Mouse (Mus musculus) CH12.LX (cell line): ENCODE measurements around the gene Wdr90. TPM values are rescaled to one million over a fixed set of nuclear protein-coding genes. Genes with fewer than 3 reads are reported as not detected.

Experiments
- DNase-seq: peaks from one replicate; pipeline ENCODE4 v3.0.0-alpha.2; 2013; ENCODE audit errors: extremely low read depth
- H3K27ac ChIP-seq: 2 replicates; pipeline ENCODE4 v1.5.1; 2012; ENCODE audit warnings: low read depth, mild to moderate bottlenecking, control low read depth, moderate library complexity; ENCODE audit not compliant: insufficient read depth
- H3K27me3 ChIP-seq: replicated peaks from 2 replicates; pipeline ENCODE3; 2012; ENCODE audit warnings: inconsistent platforms
- H3K36me3 ChIP-seq, 2 experiments: replicated peaks in 1 of 2; 2 replicates each; pipeline versions ENCODE3 to v1.6.1; 2012; ENCODE audit warnings: inconsistent platforms in 1 of 2, low read length in 1 of 2, mild to moderate bottlenecking in 1 of 2, mixed read lengths in 1 of 2, moderate library complexity in 1 of 2; ENCODE audit not compliant: control insufficient read depth in 1 of 2, insufficient read depth in 1 of 2
- H3K4me1 ChIP-seq, 2 experiments: 2 replicates each; pipeline ENCODE4 v1.6.1; 2012; ENCODE audit warnings: inconsistent platforms in 1 of 2, moderate library complexity in 1 of 2; ENCODE audit not compliant: insufficient read depth in 2 of 2, control insufficient read depth in 1 of 2
- H3K4me2 ChIP-seq: 2 replicates; pipeline ENCODE4 v1.6.1; 2012; ENCODE audit warnings: low read depth, mild to moderate bottlenecking, control low read depth; ENCODE audit not compliant: poor library complexity, insufficient read depth, severe bottlenecking
- H3K4me3 ChIP-seq, 3 experiments: fragments of 150-350 bp in 1 of 3; sonication (generic) in 1 of 3; replicated peaks in 1 of 3; 2 replicates each; pipeline versions ENCODE3 to v1.5.1; 2011 to 2012; ENCODE audit warnings: low read depth in 2 of 3, low read length in 2 of 3, mild to moderate bottlenecking in 2 of 3, moderate library complexity in 2 of 3, control low read depth in 1 of 3, improper control_type of control experiment in 1 of 3, inconsistent platforms in 1 of 3, mixed read lengths in 1 of 3; ENCODE audit not compliant: poor library complexity in 1 of 3
- H3K79me2 ChIP-seq: replicated peaks from 2 replicates; pipeline ENCODE4 v1.6.1; 2012; ENCODE audit warnings: mild to moderate bottlenecking, moderate library complexity; ENCODE audit not compliant: control insufficient read depth, poor library complexity, insufficient read depth, severe bottlenecking; ENCODE audit errors: extremely low read depth
- H3K9ac ChIP-seq: 2 replicates; pipeline ENCODE4 v1.6.1; 2012; ENCODE audit warnings: low read depth, mild to moderate bottlenecking, control low read depth, moderate library complexity; ENCODE audit not compliant: insufficient read depth
- H3K9me3 ChIP-seq: replicated peaks from 2 replicates; pipeline ENCODE3; 2012; ENCODE audit warnings: low read length, inconsistent platforms, mixed read lengths
- BHLHE40 ChIP-seq: IDR thresholded peaks from 2 replicates; pipeline ENCODE4 v1.6.1; 2011; ENCODE audit warnings: mild to moderate bottlenecking, low read depth, low read length, improper control_type of control experiment
- CHD1 ChIP-seq: IDR thresholded peaks from 2 replicates; pipeline ENCODE4 v1.6.1; 2012; ENCODE audit warnings: low read depth, low read length, improper control_type of control experiment, inconsistent platforms
- E2F4 ChIP-seq: IDR thresholded peaks from 2 replicates; pipeline ENCODE4 v1.6.1; 2011; ENCODE audit warnings: low read depth, low read length, improper control_type of control experiment; ENCODE audit not compliant: insufficient replicate concordance
- ELF1 ChIP-seq: IDR thresholded peaks from 2 replicates; pipeline ENCODE4 v1.6.1; 2014; ENCODE audit warnings: low read depth, mild to moderate bottlenecking, inconsistent platforms, low read length, improper control_type of control experiment
- EP300 ChIP-seq: IDR thresholded peaks from 2 replicates; pipeline ENCODE4 v1.6.1; 2011; ENCODE audit warnings: low read length, improper control_type of control experiment
- ETS1 ChIP-seq: conservative IDR thresholded peaks from 2 replicates; pipeline ENCODE4 v1.6.1; 2012; ENCODE audit warnings: low read depth, mild to moderate bottlenecking, inconsistent platforms, low read length, improper control_type of control experiment, moderate library complexity
- GABPA ChIP-seq: IDR thresholded peaks from 2 replicates; pipeline ENCODE4 v1.6.1; 2012; ENCODE audit warnings: low read depth, low read length, improper control_type of control experiment, inconsistent platforms; ENCODE audit not compliant: insufficient replicate concordance
- HCFC1 ChIP-seq: IDR thresholded peaks from 2 replicates; pipeline ENCODE4 v1.6.1; 2012; ENCODE audit warnings: low read depth, mild to moderate bottlenecking, inconsistent platforms, low read length, improper control_type of control experiment
- JUN ChIP-seq: IDR thresholded peaks from 2 replicates; pipeline ENCODE4 v1.6.1; 2011; ENCODE audit warnings: low read depth, mild to moderate bottlenecking, low read length, improper control_type of control experiment, moderate library complexity; ENCODE audit not compliant: insufficient read depth
- JUND ChIP-seq: conservative IDR thresholded peaks from 2 replicates; pipeline ENCODE4 v1.6.1; 2011; ENCODE audit warnings: low read depth, low read length, improper control_type of control experiment
- KAT2A ChIP-seq: IDR thresholded peaks from 2 replicates; pipeline ENCODE4 v1.6.1; 2012; ENCODE audit warnings: low read length, improper control_type of control experiment, inconsistent platforms; ENCODE audit not compliant: insufficient replicate concordance
- MAX ChIP-seq: IDR thresholded peaks from 2 replicates; pipeline ENCODE4 v1.6.1; 2011; ENCODE audit warnings: low read length, improper control_type of control experiment
- MEF2A ChIP-seq: IDR thresholded peaks from 2 replicates; pipeline ENCODE4 v1.6.1; 2014; ENCODE audit warnings: low read depth, mild to moderate bottlenecking, inconsistent platforms, low read length, improper control_type of control experiment, borderline replicate concordance
- MXI1 ChIP-seq: IDR thresholded peaks from 2 replicates; pipeline ENCODE4 v1.6.1; 2011; ENCODE audit warnings: mild to moderate bottlenecking, low read depth, low read length, improper control_type of control experiment
- NELFE ChIP-seq: IDR thresholded peaks from 2 replicates; pipeline ENCODE4 v1.6.1; 2011; ENCODE audit warnings: low read depth, low read length, improper control_type of control experiment
- NRF1 ChIP-seq: IDR thresholded peaks from 2 replicates; pipeline ENCODE4 v1.6.1; 2014; ENCODE audit warnings: low read depth, mild to moderate bottlenecking, inconsistent platforms, low read length, improper control_type of control experiment, moderate library complexity
- PAX5 ChIP-seq: IDR thresholded peaks from 2 replicates; pipeline ENCODE4 v1.6.1; 2012; ENCODE audit warnings: low read length, inconsistent platforms, mixed read lengths
- POLR2A ChIP-seq: IDR thresholded peaks from 2 replicates; pipeline ENCODE4 v1.6.1; 2011; ENCODE audit warnings: low read depth, mild to moderate bottlenecking, improper control_type of control experiment, low read length
- POLR2AphosphoS2 ChIP-seq: IDR thresholded peaks from 2 replicates; pipeline ENCODE4 v1.6.1; 2011; ENCODE audit warnings: low read depth, low read length, improper control_type of control experiment
- SMC3 ChIP-seq: IDR thresholded peaks from 2 replicates; pipeline ENCODE4 v1.6.1; 2011; ENCODE audit warnings: low read depth, low read length, improper control_type of control experiment
- TBP ChIP-seq: conservative IDR thresholded peaks from 2 replicates; pipeline ENCODE4 v1.6.1; 2011; ENCODE audit warnings: low read depth, low read length, improper control_type of control experiment
- UBTF ChIP-seq: IDR thresholded peaks from 2 replicates; pipeline ENCODE4 v1.6.1; 2012; ENCODE audit warnings: low read depth, mild to moderate bottlenecking, inconsistent platforms, low read length, improper control_type of control experiment, moderate library complexity
- USF1 ChIP-seq: IDR thresholded peaks from 2 replicates; pipeline ENCODE4 v1.6.1; 2014; ENCODE audit warnings: low read depth, mild to moderate bottlenecking, inconsistent platforms, low read length, improper control_type of control experiment
- USF2 ChIP-seq: conservative IDR thresholded peaks from 2 replicates; pipeline ENCODE4 v1.6.1; 2011; ENCODE audit warnings: low read depth, low read length, improper control_type of control experiment
- ZKSCAN1 ChIP-seq: IDR thresholded peaks from 2 replicates; pipeline ENCODE4 v1.6.1; 2012; ENCODE audit warnings: low read depth, inconsistent platforms, low read length, improper control_type of control experiment, borderline replicate concordance
- ZMIZ1 ChIP-seq: IDR thresholded peaks from 2 replicates; pipeline ENCODE4 v1.6.1; 2012; ENCODE audit warnings: low read depth, mild to moderate bottlenecking, inconsistent platforms, low read length, improper control_type of control experiment
- ZNF384 ChIP-seq: IDR thresholded peaks from 2 replicates; pipeline ENCODE4 v1.6.1; 2012; ENCODE audit warnings: low read depth, low read length, improper control_type of control experiment, inconsistent platforms
- dilution Hi-C: fragments of 300-500 bp; cut with MboI; formaldehyde crosslinking; loops from 2 replicates; pipeline ENCODE4 v1.14.3; 2020; ENCODE audit warnings: low sequenced_read_pairs; ENCODE audit not compliant: extremely low pct_unique_long_range_greater_than_20kb, extremely low pct_ligation_motif_present
- in situ Hi-C: fragments of 300-500 bp; cut with MboI; formaldehyde crosslinking; loops from 3 replicates; pipeline ENCODE4 v1.14.3; 2019; ENCODE audit warnings: low sequenced_read_pairs, low pct_ligation_motif_present, low pct_unique_long_range_greater_than_20kb, mixed read lengths
- polyA plus RNA-seq: library from polyadenylated mRNA; unstranded; fragments of >175 nt; gene quantifications from 2 replicates; pipeline ENCODE4 v1.2.1, GENCODE M21; 2012; ENCODE audit warnings: low read depth; ENCODE audit not compliant: insufficient read length
- total RNA-seq, 2 experiments: library from RNA; depleted of rRNA; stranded (reverse); fragments of 300-350 nt in 1 of 2; fragments of >200 nt in 1 of 2; gene quantifications; 2 replicates each; pipeline ENCODE4 v1.2.3; 2012 to 2014

Gene Wdr90
- total and polyA plus RNA-seq, 3 experiments: 16.0 to 38.0 (median 23.8) TPM

DNA sequence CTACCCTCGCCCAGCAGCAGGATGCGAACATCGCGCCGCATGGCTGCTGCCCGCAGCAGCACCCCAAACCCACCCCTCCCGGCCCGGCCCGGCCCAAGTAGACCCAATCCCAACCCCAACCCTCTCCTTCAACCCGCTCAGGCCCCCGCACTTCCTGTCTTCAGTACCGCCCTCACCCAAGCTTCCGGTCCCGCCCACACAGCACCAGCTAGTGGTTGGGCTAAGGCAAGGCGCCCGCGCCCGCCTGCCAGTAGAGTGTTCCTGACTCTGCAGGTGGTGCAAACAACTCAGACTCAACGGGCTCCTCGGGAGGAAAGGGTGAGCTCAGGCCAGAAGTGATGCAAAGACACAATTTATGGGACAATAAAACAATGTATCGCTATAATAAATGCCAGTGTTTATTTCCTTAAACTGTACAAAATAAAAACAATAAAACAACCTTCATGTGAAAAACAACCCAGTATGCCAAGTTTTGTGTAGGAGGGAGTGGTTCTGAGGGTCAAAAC, 16.9 kb downstream of the Wdr90 start, which contains the start of gene Rhot2 (continued):
- TF ChIP-seq E2F4 (no peak), EP300 (no peak), TBP (peak; percentile 75; the same call in 1 of the 2 replicates), ZKSCAN1 (no peak), MEF2A (0 out of 2 replicates have a peak, but pooled peaks have one; percentile 29), MXI1 (0 out of 2 replicates have a peak, but pooled peaks have one; percentile 14)
- TF ChIP-seq, all 38 proteins: peak for 18

DNA sequence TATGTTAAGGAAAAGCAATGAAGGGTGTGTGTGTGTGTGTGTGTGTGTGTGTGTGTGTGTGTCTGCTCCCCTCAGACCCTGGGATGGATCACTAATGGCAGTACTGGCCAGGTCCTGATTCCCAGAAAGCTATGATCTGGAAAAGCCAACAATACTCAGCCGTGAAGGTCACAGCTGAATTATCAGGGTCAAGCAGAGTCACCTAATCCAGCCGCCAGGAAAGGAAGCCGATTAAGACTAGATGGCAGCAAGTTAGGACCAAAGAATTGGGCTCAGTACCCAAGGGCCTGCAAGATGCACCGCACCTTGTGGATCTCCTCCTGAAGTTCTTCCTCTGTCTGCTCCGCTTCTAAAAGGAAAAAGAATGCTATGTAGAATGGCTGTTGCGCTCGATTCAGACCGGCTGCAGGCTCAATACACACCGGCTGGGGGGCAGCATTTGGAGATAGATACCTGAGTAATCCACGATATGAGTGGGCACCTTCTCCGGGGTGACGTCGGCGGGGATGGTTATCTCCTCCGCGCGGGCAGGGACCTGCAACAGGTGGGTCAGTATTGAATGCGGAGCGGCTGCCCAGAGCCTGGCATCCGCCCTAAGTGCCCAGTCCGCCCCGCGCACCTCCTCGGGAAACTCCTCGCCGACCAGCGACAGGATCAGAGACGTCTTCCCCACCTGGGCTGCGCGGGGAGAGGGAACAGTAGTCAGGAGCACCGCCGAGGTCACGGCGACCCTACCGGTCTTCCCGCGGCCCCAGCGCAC, 17.5 kb downstream of the Wdr90 start:
- Histone ChIP-seq H3K4me1 (peaks cover 12 to 15% of the 10 kb centered on the region in 2 experiments), H3K36me3 (peaks cover 60 to 84% of the 10 kb centered on the region in 2 experiments)

GRCm38 (mm10) chr17:25843122-25843521, 18.2 kb downstream of the Wdr90 start:
- Histone ChIP-seq H3K4me3 (peak overlapping the region; percentile 71 to 93 (median 77)), H3K79me2 (peaks cover 14% of the 10 kb centered on the region), H3K4me1 (peaks cover 12 to 15% of the 10 kb centered on the region in 2 experiments), H3K27ac (no peak overlapping the region), H3K9me3 (no peaks in the 10 kb centered on the region), H3K27me3 (no peaks in the 10 kb centered on the region), H3K36me3 (peaks cover 59 to 83% of the 10 kb centered on the region in 2 experiments), H3K9ac (peak overlapping the region; percentile 83), H3K4me2 (peak overlapping the region; percentile 71; the same call in 1 of the 2 replicates)
- in situ Hi-C loops (no loop called here), dilution Hi-C loops (no loop called here)
- DNase-seq: no peak
- TF ChIP-seq PAX5 (no peak), POLR2A (no peak), MXI1 (no peak), USF2 (no peak), ZKSCAN1 (no peak), HCFC1 (no peak), UBTF (no peak), NRF1 (no peak), ELF1 (no peak), CHD1 (no peak), NELFE (no peak), SMC3 (no peak), USF1 (no peak), EP300 (no peak), GABPA (no peak), TBP (no peak), MAX (no peak), POLR2AphosphoS2 (no peak), KAT2A (no peak)

More for the DNA sequence above, 17.5 kb downstream of the Wdr90 start:
- Histone ChIP-seq H3K79me2 (peaks cover 14% of the 10 kb centered on the region), H3K9me3 (no peaks in the 10 kb centered on the region), H3K27ac (peak overlapping the region; percentile 54), H3K4me2 (peak overlapping the region; percentile 71), H3K9ac (peak overlapping the region; percentile 83)
- in situ Hi-C loops: no loop called here
- no peak for TF ChIP-seq UBTF
- TF ChIP-seq PAX5: no peak
- TF ChIP-seq KAT2A: no peak
- no peak for TF ChIP-seq NRF1
- TF ChIP-seq ZMIZ1: no peak
- no peak for TF ChIP-seq ZNF384
- TF ChIP-seq JUN: no peak
- no peak for TF ChIP-seq HCFC1
- TF ChIP-seq GABPA: no peak
- no peak for TF ChIP-seq ETS1
- no peak for TF ChIP-seq BHLHE40
- TF ChIP-seq JUND: no peak
- TF ChIP-seq E2F4: no peak
- no peak for TF ChIP-seq ELF1
- no peak for TF ChIP-seq TBP
- TF ChIP-seq POLR2A: no peak
- TF ChIP-seq, all 38 proteins: peak for 0
- H3K4me3 ChIP-seq: peak overlapping the region; percentile 71 to 93 (median 77)
- H3K27me3 ChIP-seq: no peaks in the 10 kb centered on the region
- no peak for DNase-seq
- dilution Hi-C loops: no loop called here
